Mouse (Mus musculus): ENCODE measurements around the gene Rimkla.
A peak's percentile ranks its signal among the peaks of the same experiment; 100 is the strongest.

The Rimkla gene

GRCm38 (mm10) chr4:119465841-119466240, 26.6 kb downstream of the Rimkla start:
- DNase-seq, result no peak

DNA sequence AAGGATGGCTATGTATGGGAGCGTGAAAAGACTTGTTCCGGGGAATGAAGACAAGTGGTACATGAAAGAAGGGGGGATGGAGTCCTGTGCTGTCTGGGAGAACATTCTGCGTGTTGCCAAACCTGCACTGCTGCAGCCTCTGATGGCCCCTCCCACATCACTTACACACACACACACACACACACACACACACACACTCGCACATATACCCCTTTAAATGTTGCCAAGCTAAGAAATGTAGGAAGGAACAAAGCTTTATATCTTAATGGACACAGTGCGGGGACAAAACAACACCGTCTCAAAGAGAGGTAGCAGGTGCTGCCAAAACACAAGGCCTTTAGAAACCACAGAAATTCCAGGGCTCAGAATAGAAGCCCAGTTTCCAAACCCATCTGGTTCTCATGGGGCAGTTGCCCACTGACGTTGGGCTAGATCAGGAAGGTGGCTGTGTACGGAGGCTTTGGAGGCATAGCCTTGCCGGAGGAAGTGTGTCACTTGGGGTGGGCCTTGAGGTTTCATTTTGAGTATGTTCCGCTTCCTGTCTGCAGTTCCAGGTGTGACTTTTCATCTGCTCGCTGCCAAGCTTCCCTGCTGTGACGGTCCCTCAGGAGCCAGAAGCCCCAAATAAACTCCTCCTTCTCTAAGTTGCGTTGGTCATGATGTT, 28.5 kb downstream of the Rimkla start:
- DNase-seq, result no peak

GRCm38 (mm10) chr4:119462858-119463755, 29.3 kb downstream of the Rimkla start:
- DNase-seq, result peak; percentile 45

DNA sequence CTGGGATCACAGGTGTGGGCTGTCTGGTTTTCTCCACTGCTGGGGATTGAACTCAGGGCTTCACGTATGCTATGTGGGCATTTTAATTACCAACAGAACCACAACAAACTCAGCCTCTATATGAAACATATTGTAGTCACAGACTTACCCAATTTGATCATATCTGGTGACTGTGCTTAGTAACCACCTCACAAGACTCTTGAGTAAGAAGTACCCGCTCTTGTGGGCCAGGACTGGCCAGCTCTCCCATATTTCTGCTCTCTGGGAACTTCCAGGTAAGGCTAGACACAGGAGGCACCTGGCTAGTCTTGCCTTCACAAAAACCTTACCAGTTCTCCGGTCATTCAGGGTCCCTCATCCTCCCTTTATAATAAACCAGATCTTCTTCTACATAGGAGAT, 30.0 kb downstream of the Rimkla start:
- DNase-seq, result no peak

GRCm38 (mm10) chr4:119460728-119461141, 31.7 kb downstream of the Rimkla start:
- peak; percentile 28 for DNase-seq

DNA sequence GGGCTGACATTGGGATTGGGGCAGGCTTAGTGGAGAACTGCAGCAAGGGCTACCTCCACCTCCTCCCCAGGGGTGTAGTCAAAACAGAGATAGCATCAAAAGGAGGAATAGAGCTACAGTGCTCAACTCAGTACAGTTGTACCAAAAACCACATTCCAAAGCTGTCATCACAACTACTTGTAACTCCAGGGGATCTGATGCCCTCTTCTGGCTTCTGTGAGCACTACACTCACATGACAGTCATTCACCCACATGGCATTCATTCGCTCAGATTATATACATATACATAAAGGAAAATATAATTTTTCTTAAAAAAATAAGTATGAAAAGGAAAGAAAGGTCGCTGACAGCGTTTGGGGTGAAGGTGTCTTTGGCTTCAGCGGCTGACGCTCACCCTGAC, 32.1 kb downstream of the Rimkla start:
- DNase-seq, result peak; percentile 34

- DNase-seq, result no peak
Observed at GRCm38 (mm10) chr4:119453533-119453932, 38.9 kb downstream of the Rimkla start.

DNA sequence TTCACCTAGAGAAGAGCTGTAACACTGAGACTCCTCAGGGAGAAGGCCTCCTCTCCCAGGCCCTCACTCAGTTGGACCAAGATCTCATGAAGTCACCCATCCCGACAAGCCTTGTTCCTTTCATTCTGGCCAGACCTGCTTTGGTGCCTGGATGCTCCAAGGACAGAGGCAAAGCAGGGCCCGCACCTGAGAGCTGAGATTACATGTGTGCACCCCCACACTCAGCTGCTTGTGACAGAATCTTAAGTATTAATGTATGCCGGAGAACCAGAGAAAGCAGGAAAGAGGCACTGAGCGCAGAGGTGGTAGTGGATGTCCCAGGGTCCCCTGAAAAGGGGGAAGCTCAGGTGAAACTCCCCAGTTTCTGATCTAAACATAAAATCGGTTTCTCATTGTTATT, 39.3 kb downstream of the Rimkla start:
- no peak for DNase-seq

DNA sequence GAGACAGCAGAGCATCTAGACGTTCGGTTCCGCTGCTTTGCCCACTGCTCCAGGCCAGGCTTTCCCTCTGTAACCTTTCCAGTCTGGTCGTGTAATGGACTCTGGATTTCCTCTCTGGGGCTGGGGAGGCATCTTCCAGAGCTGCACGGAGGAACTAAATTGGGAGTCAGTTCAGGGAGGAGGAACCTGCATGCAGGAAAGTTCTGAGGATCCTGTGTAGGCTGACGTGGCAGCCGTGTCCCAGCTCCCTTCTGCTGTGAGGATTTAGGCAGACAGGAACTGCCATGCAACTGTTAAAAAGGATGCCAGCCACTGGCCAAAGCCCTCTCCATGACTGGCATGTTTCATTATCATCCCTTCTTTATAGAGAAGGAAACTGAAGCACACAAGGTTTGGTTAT, 42.0 kb downstream of the Rimkla start:
- no peak for DNase-seq

DNA sequence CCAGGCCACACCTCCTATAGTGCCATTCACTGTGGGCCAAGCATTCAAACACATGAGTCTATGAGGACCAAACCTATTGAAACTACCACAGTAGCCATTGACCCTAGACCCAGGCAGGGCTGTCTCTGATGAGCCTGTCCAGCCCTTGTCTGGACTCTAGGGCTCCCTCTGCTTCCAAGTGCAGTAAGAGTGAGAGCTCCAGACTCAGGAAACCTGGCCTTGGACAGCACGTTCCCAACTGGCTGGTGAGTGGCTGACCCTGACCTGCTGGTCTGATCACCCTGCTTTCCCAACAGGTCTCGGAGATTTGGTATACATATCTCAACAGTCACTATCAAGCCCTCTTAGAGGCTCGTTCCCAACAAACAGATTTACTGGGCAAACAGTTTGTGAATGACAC, 44.6 kb downstream of the Rimkla start:
- no peak for DNase-seq

DNA sequence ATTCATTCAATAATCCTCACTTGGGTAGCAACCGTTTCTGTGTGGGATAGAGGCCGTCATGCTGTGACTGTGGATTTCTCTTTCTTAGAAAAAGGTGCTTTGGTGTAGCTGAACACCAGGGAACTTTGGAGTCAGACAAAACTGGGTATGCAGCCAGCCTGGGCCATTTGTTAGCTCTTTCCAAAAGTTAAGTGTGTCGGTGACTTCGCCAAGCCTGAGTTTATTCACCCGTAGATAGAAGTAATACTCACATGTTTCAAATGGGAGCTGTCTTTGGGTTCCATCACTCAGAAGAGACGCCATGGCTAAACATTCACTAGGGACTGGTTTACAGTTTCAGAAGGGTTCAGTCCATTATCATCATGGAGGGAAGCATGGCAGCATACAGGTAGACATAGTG, 45.2 kb downstream of the Rimkla start:
- DNase-seq, result no peak

GRCm38 (mm10) chr4:119442539-119442938, 49.9 kb downstream of the Rimkla start:
- no peak for DNase-seq

GRCm38 (mm10) chr4:119441836-119442235, 50.6 kb downstream of the Rimkla start:
- DNase-seq, result no peak

GRCm38 (mm10) chr4:119437936-119438335, 54.5 kb downstream of the Rimkla start:
- no peak for DNase-seq

- DNase-seq, result peak; percentile 74
Observed at GRCm38 (mm10) chr4:119430678-119431077, 61.8 kb downstream of the Rimkla start.

GRCm38 (mm10) chr4:119427680-119428079, 64.7 kb downstream of the Rimkla start:
- no peak for DNase-seq

DNA sequence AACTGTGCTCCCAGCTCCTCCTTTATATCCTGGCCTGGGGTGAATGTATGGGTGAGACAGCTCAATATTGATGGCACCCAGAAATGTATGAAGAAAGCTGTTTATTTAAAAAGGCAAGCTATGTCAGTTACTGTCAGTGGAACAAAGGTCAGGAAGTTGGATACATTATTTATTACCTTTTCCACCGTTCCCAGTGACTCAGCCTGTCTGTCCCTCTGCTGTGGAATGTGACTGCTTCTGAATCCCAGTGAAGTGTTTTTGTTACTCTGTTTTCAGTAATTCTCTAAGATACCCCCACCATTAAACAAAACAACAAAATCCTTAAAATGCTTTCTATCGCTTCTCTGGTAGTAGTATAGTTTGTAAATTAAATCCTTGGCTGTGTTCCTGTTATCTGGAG, 66.8 kb downstream of the Rimkla start:
- no peak for DNase-seq

- no peak for DNase-seq
Observed at GRCm38 (mm10) chr4:119425077-119425476, 67.4 kb downstream of the Rimkla start.

DNA sequence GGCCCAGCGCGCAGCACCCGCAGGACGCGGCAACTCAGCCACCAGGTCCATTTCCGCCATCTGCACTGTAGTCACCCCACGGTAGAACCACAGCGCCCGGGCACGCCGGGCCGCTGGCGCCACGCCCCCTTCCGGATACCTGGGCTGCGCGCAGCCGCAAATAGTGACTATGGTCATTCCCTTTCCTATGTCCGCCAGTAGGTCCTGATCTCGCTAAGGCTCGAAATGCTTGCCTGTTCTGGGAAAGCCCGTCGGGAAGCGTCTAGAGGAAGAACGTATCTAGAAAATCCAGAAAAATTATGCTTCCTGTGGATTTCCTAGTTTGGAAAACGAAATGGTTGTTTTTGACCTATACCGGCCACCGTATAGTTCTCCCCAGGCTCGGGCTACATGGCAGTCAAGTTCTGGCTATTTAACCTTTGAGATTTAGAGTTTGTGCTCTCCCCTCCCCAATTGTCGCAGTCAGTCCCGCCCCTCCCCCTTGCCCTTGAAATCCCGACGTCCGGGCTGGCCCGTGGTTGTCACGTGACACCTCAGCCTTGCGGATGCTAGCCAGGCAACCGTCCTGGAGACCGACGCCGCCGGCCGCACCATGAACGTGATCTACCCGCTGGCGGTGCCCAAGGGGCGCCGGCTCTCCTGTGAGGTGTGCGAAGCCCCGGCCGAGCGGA, 70.0 kb downstream of the Rimkla start, which contains the start of the genes Ppcs and Zmynd12:
TSS of gene Ppcs (minus strand) at position 127 of the 671 bp plus-strand sequence.
TSS of gene Zmynd12 (plus strand) at position 521 of the 671 bp plus-strand sequence.
- peak; percentile 94 for DNase-seq

DNA sequence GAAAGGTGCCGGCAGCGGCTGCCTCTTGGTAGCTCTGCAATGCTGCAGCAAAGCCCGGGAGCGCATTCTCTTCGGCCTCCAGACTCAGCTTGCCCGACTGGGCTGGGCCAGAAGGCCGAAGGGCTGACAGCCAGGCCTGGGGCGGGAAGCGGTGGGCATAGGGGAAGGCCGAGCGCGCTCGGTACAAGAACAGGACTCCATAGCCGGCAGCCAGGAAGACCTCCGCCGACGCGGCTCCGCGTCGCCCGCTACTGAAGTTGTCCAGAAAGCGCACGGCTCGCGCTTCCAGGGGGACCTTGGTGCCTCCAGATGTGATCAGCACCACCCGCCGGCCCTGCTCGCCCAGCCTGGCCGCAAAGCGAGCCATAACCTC, 70.5 kb downstream of the Rimkla start:
- no peak for DNase-seq

GRCm38 (mm10) chr4:119421191-119421590, 71.2 kb downstream of the Rimkla start:
- peak; percentile 20 for DNase-seq

DNA sequence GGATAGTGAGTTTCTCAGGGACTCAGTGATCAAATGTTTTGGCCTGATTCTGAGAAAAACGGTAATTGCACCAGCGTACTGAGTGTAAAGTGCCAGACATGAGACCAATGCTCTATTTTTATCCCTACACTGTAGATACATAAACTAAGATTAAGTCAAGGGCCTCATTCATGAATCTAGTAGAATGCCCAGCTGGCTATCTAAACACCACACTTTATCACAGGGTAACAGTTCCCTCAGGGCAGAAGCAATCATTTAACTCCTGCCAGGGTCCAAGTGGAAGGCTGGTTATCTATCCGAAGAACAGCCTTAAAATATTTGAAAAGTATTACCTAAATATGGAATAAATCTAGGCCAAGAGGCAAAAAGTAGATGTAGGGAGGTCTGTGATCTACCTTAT, 74.5 kb downstream of the Rimkla start:
- no peak for DNase-seq

- no peak for DNase-seq
Observed at GRCm38 (mm10) chr4:119417270-119417669, 75.2 kb downstream of the Rimkla start.
